Mouse (Mus musculus): ENCODE measurements around the gene P3h1.
A peak's percentile ranks its signal among the peaks of the same experiment; 100 is the strongest.

Gene P3h1

GRCm38 (mm10) chr4:119232410-119233255 is at the start of gene P3h1, which contains the start of gene AU022252:
Gene P3h1 (plus strand): TSS chr4:119232915.
Gene AU022252 (minus strand): TSS chr4:119232712.
- peak; percentile 99 for DNase-seq (ENCODE audit: low spot score)

GRCm38 (mm10) chr4:119183525-119183924 is 49.2 kb upstream of the P3h1 start:
- DNase-seq (ENCODE audit: low spot score), result no peak

- no peak for DNase-seq (ENCODE audit: low spot score)
Measured at GRCm38 (mm10) chr4:119185771-119186170, 46.9 kb upstream of the P3h1 start.

- DNase-seq (ENCODE audit: low spot score), result no peak
Measured at GRCm38 (mm10) chr4:119188060-119188785, 44.5 kb upstream of the P3h1 start.

- no peak for DNase-seq (ENCODE audit: low spot score)
Measured at GRCm38 (mm10) chr4:119189392-119189791, 43.3 kb upstream of the P3h1 start.

- no peak for DNase-seq (ENCODE audit: low spot score)
Measured at GRCm38 (mm10) chr4:119189864-119190263, 42.9 kb upstream of the P3h1 start, which contains the start of gene Ermap. Gene Ermap (minus strand): TSS chr4:119190011.

GRCm38 (mm10) chr4:119190618-119191017 is 42.1 kb upstream of the P3h1 start:
- DNase-seq (ENCODE audit: low spot score), result no peak

- no peak for DNase-seq (ENCODE audit: low spot score)
Measured at GRCm38 (mm10) chr4:119191273-119191672, 41.4 kb upstream of the P3h1 start.

GRCm38 (mm10) chr4:119192757-119193156 is 40.0 kb upstream of the P3h1 start:
- no peak for DNase-seq (ENCODE audit: low spot score)

GRCm38 (mm10) chr4:119194909-119195581 is 37.7 kb upstream of the P3h1 start, which contains the start of gene Svbp:
Gene Svbp (plus strand): TSS chr4:119195306.
- DNase-seq (ENCODE audit: low spot score), result peak; percentile 84

- DNase-seq (ENCODE audit: low spot score), result peak; percentile 16
Measured at GRCm38 (mm10) chr4:119195582-119196320, 37.0 kb upstream of the P3h1 start.

GRCm38 (mm10) chr4:119198105-119198504 is 34.6 kb upstream of the P3h1 start:
- DNase-seq (ENCODE audit: low spot score), result no peak

GRCm38 (mm10) chr4:119204672-119205071 is 28.0 kb upstream of the P3h1 start:
- peak; percentile 65 for DNase-seq (ENCODE audit: low spot score)

GRCm38 (mm10) chr4:119216667-119217066 is 16.0 kb upstream of the P3h1 start:
- peak; percentile 14 for DNase-seq (ENCODE audit: low spot score)

GRCm38 (mm10) chr4:119218169-119218568 is 14.5 kb upstream of the P3h1 start, which contains the start of gene Tmem269:
Gene Tmem269 (minus strand): TSS chr4:119218217.
- DNase-seq (ENCODE audit: low spot score), result no peak

GRCm38 (mm10) chr4:119223696-119224095 is 9.0 kb upstream of the P3h1 start:
- peak; percentile 43 for DNase-seq (ENCODE audit: low spot score)

- DNase-seq (ENCODE audit: low spot score), result no peak
Measured at GRCm38 (mm10) chr4:119224534-119224933, 8.2 kb upstream of the P3h1 start.

GRCm38 (mm10) chr4:119225719-119226118 is 7.0 kb upstream of the P3h1 start:
- DNase-seq (ENCODE audit: low spot score), result no peak

GRCm38 (mm10) chr4:119226751-119227150 is 6.0 kb upstream of the P3h1 start:
- DNase-seq (ENCODE audit: low spot score), result no peak

- peak; percentile 71 for DNase-seq (ENCODE audit: low spot score)
Measured at GRCm38 (mm10) chr4:119233256-119233901, 664 bp downstream of the P3h1 start.

- DNase-seq (ENCODE audit: low spot score), result no peak
Measured at GRCm38 (mm10) chr4:119234348-119234747, 1.6 kb downstream of the P3h1 start.
